Mouse (Mus musculus) adrenal gland, adult (tissue): ENCODE results near the gene Gm5129.
"Not testable (repeated sequence)": the region's sequence is repeated elsewhere in the genome, so short reads cannot be mapped to it uniquely, and the experiment has no call there.

Experiments
- DNase-seq, 2 experiments: peaks; one replicate each; pipeline ENCODE4 v3.0.0; 2022 to 2023; ENCODE audit warnings: low spot score in 1 of 2; ENCODE audit not compliant: inconsistent age in 2 of 2

The Gm5129 gene

DNA sequence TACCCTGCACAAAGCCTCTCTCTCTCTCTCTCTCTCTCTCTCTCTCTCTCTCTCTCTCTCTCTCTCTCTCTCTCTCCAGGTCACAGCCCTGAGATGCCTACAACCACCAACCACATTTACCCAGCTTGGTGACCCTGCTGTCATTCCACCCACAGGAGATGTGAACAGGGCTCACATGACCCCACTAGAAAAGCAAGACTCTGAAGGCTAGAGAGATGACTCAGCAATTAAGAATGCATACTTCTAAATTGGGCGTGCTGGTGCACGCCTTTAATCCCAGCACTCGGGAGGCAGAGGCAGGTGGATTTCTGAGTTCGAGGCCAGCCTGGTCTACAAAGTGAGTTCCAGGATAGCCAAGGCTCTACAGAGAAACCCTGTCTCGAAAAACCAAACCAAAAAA is 9.7 kb downstream of the Gm5129 start:
- DNase-seq, result not testable (repeated sequence)

DNA sequence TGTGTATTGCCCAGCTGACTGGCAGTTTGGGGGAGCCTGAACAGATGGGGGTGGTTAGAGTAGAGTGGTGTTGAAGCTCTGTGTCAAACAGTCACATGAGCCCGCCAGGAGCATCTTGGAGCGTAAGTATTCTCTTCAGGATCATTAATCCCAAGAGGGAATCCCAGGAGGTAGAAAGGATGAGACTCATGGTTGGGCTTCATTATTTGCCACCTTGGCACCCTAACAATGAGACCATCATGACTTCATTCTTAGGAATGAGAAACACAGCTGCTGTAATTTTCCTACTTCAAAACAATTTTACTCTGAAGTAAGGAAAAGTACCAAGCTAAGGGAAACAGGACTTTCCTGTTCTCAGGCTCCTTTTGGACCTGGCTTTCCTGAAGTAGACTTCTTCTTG is 10.4 kb downstream of the Gm5129 start:
- no peak for DNase-seq

DNA sequence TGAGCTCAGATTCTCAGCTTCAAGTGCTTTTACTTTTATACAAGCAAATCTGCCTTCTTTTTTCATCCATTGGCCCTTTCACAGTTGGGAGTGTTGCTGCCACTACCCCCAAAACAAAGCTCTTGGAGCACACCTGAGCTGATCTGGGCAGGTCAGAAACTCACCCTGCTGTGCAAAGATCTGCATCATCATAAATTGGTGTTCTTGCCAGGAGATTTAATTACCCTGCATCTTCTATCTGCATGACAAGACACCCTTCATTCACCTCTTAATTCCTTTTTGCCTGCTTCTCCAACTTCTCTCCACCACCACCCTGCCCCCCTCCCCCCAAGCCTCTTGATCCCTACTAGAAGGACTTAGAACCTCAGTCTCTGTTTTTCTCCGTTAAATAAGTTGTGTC is 14.6 kb downstream of the Gm5129 start:
- DNase-seq, result no peak

DNA sequence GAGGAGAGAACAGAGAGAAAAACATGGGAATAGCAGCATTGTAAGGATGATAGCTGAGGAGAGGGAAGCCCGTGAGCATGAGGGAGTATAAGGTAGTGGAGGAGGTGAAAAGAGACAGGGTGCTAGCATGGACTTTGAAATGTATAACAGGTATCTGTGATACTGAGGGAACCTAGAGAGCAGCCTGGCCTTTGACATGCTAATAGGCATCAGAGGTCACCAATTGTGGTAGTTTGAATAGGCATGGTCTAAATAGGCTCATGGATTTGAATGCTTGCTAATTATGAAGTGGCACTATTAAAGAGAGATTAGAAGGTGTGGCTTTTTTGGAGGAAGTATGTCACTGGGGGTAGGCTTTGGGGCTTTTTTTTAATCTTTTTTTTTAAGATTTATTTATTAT is 22.8 kb downstream of the Gm5129 start:
- DNase-seq, result no peak

DNA sequence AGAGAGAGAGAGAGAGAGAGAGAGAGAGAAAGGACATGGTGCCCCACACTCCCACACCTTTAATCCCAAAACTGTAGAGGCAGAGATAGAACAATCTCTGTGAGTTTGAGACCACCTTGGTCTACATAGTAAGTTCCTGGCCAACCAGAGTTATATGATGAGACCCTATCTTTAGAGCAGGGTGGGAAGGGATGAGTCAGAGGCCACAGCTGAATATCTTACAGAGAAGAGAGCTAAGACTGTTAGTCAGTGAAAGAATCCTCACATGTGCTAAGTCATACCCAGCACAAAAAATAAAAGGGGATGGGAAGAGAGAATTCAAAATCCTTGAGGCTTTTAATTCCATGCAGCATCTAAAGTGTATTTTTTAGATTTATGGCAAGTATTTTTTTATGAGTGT is 24.1 kb downstream of the Gm5129 start:
- DNase-seq, result no peak

DNA sequence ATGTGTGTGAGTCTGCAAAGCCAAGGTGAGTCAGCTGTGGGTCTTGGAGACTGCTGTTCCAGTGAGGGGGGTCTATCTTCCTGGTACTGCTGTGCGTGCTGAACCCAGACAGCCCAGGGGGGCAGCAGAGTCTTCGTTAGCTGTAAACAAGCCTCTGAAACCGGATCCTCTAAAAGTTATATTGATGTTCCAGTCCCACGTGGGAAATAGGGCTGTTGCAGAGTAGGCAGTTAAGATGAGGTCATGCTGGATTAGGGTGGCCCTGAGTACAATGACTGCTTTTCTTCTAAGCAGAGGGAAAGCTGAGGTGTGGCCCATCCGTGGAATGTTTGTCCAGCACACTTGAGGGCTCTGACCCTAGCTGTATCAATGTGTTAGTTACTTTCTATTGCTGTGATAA is 27.5 kb downstream of the Gm5129 start:
- DNase-seq, result no peak

DNA sequence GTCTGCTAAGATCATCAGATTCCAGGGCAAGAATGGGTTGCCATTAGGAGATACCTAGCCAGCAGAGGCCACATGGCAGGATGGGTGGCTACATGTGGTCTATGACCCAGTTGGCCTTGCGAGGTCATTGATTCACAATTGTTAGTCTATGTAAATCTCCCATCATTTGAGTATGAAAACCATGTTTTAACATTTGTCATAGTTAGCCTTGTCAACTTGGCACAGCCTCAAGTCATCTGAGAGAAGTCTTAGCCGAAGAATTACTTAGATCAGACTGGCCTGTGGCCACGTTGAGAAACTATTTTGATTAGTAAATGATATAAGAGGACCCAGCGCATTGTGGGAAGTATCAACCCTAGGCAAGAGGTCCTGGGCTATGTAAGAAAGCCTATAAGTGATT is 28.5 kb downstream of the Gm5129 start:
- peak in 1 of 2 experiments; percentile 44 for DNase-seq

DNA sequence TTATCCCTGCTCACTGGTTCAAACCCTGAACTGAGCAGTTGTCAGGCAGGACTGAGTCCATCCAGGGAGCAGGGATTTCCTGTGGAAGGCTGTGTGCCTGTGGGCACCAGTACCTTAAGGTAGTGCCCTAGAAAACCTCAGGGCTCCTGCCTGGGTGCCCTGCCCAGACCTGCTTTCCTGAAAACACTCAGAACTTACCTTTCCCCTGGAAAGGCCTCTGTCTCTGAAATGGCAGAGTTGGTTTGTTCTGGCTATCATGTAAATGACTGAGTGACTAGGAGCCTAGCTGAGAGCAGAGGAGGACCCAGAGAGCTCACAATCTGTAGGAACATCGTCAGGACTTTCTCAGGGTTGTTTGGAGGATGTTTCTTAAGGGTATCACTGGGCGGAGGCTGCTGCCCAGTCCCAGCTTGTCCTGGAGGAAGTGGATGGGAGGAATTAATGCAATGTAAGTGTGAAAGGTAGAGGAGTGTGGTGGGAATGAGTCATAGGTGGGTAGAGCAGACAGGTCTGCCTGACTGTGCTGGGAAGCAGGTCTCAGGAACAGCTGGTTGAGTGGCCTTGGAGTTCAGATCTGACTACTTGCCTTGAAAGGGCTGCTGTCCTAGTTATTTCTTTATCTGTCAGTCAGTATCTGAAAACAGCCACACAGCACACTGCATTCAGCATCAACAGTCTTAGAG is 36.1 kb downstream of the Gm5129 start:
- DNase-seq, result peak in 1 of 2 experiments; percentile 64

DNA sequence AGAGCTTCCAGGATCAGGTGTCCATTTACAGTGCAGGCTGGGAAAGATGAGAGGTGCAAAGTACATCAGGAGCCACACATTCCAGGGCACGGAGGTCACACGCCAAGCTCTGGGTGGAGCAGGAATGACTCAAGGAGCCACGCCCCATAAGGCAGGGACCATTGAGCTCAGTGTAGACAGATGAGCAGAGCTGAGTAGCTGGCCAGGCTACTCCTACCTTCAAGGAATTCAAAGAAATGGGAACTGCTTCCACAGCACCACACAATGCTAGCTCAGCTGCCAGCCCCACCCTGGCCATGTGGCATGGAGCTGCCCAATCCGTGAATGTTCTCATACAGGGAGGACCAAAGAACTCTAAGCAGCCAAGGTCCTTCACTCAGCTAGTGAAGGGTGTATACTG is 37.2 kb downstream of the Gm5129 start:
- DNase-seq, result no peak

DNA sequence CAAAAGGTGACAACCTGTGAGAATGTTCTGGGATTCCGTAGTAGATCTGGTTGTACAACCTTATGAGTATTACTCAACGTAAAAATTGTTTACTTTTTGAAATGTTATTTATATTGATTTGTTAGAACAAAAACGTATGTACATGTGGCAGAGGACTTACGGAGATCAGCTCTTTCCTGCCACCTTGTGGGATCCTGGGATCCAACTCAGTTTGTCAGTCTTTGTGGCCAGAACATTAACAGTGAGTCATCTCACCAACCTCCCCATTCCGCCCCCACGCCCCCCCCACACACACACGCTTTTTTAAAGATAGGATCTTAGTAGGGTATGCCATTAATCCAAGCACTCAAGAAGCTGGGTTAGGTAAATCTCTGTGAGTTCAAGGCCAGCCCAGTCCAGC is 47.4 kb downstream of the Gm5129 start:
- peak in 1 of 2 experiments; percentile 45 for DNase-seq

DNA sequence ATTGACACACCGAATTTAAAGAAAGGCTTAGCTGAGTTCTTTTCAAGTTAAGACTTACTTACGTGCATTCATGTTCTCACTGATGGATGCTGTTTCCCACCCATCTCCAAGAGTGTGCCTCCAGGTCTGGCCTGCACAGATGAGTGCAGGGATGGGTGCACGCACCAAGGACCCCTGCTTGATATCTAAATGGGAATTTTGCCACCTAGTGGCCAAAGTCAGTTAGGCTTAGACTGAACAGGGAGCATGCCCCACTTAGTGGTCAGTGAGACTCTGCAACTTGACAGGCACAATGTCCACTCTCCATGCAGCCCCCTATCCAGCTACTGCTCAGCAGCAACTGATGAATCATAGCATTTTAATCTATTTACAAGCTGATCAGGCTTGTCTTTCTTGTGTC is 48.1 kb downstream of the Gm5129 start:
- DNase-seq, result peak; percentile 21 to 74
